Mouse (Mus musculus): ENCODE data around the gene Ubald2. TPM values are rescaled to one million over a fixed set of nuclear protein-coding genes. Genes with fewer than 3 reads are reported as not detected.
"Not testable (repeated sequence)": the region's sequence is repeated elsewhere in the genome, so short reads cannot be mapped to it uniquely, and the experiment has no call there.

The Ubald2 gene
- polyA plus RNA-seq, 1 experiment from 2014 or later, result 50.3 TPM

DNA sequence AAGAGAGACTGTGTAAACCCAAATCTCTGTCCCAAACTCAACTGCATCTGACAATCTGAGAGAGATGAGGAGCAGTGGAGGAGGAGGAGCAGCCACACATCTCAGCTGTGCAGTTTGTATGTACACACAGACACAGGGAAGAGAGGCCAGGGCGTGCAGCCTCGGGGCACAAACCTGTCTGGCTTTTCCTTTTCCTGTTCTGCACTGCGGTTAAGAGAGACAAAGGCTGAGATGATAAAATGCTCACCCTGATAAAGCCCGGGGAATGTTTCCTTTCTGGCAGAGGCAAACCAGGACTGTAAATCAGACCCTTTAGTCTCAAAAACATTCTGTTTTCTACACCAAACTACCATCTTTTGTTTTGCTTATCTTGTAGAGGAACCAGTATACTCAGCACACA, 33.3 kb upstream of the Ubald2 start:
- H3K9me3 ChIP-seq, result no peaks in the 10 kb centered on the region
- 0 out of 2 replicates have a peak overlapping the region, but pooled peaks have one; percentile 3 for H3K9ac ChIP-seq (replicated peaks)
- no peak overlapping the region for H3K4me2 ChIP-seq (replicated peaks)
- H3K27me3 ChIP-seq, result no peaks in the 10 kb centered on the region
- ATAC-seq, result no peak
- peaks cover 25% of the 10 kb centered on the region for H3K36me3 ChIP-seq
- no peak overlapping the region for H3K4me3 ChIP-seq (replicated peaks)
- H3K4me1 ChIP-seq (replicated peaks), result 0 out of 2 replicates have a peak, but pooled peaks cover 3% of the 10 kb centered on the region
- WGBS, result 74% methylated on average over 4 of the region's 4 CpGs
- no peak overlapping the region for H3K27ac ChIP-seq

DNA sequence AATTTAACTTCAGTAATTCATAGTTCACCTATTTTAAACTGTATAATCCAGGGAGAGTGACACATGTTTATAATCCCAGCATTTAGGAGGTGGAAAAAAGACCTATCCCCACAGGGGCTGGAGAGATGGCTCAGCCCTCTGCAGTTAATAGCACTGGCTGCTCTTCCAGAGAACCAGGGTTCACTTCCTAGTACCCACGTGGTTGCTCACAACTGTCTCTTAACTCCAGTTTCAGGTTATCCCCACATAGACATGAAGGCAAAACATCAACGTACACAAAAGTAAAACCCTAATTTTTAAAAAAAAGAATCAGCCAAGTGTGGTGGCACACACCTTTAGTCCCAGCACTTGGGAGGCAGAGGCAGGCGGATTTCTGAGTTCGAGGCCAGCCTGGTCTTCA, 28.3 kb upstream of the Ubald2 start:
- Histone ChIP-seq H3K27ac (no peak overlapping the region), H3K36me3 (peaks cover 24% of the 10 kb centered on the region), H3K9me3 (no peaks in the 10 kb centered on the region), H3K4me1 (replicated peaks) (peaks cover 2% of the 10 kb centered on the region), H3K4me3 (replicated peaks) (no peak overlapping the region), H3K9ac (replicated peaks) (no peak overlapping the region), H3K4me2 (replicated peaks) (no peak overlapping the region), H3K27me3 (no peaks in the 10 kb centered on the region)
- 94% methylated on average over 4 of the region's 4 CpGs for whole genome bisulfite sequencing
- ATAC-seq, result no peak

DNA sequence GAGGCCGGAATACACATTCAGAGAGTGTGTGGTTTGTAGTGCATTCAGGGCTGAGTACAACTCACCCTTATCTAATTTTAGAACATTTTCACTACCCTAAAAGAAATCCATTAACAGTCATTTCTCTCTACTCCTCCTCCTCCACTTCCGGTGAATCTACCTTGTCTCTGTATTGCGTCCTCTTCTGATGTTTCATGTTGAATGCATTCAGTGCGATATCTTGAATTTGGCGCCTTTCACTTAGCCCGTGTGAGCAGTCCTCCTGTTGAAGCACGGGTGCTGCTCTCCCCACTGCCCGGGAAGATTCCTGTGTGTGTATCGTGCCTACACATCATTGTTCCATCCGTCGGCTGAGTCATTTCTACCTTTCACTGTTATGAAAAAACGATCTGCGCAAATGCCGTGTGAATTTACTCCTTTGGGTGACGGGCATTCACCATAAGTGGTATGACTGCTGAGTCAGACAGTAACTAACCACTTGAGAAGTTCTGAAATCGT, 27.6 kb upstream of the Ubald2 start:
- Histone ChIP-seq H3K36me3 (peaks cover 24% of the 10 kb centered on the region), H3K4me2 (replicated peaks) (no peak overlapping the region), H3K27ac (no peak overlapping the region), H3K9ac (replicated peaks) (no peak overlapping the region), H3K4me1 (replicated peaks) (peaks cover 9% of the 10 kb centered on the region), H3K9me3 (no peaks in the 10 kb centered on the region), H3K4me3 (replicated peaks) (no peak overlapping the region), H3K27me3 (no peaks in the 10 kb centered on the region)
- no peak for ATAC-seq
- WGBS, result 94% methylated on average over 16 of the region's 16 CpGs

DNA sequence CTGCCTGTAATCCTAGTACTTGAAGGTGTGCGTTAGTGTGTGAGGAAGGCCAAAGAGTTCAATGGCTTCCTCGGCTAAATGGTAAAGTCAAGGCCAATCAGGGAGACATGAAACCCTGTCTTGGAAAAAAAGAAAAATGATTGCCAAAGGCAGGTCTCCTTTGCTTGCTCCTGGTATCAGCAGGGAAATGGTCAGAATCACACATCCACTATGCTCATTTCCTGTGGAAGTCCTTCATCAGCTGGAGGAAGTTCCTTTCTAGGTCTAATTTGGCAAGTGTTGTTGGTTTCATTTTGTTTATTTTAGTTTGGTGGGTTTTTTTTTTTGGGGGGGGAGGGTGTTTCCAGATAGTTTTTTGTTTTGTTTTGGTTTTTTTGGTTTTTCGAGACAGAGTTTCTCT, 24.9 kb upstream of the Ubald2 start:
- no peak overlapping the region for H3K27ac ChIP-seq
- H3K9me3 ChIP-seq, result no peaks in the 10 kb centered on the region
- peaks cover 23% of the 10 kb centered on the region for H3K4me1 ChIP-seq (replicated peaks)
- H3K4me2 ChIP-seq (replicated peaks), result no peak overlapping the region
- no peaks in the 10 kb centered on the region for H3K27me3 ChIP-seq
- no peak overlapping the region for H3K4me3 ChIP-seq (replicated peaks)
- 88% methylated on average over 3 of the region's 3 CpGs for WGBS
- peaks cover 12% of the 10 kb centered on the region for H3K36me3 ChIP-seq
- ATAC-seq, result no peak
- no peak overlapping the region for H3K9ac ChIP-seq (replicated peaks)

DNA sequence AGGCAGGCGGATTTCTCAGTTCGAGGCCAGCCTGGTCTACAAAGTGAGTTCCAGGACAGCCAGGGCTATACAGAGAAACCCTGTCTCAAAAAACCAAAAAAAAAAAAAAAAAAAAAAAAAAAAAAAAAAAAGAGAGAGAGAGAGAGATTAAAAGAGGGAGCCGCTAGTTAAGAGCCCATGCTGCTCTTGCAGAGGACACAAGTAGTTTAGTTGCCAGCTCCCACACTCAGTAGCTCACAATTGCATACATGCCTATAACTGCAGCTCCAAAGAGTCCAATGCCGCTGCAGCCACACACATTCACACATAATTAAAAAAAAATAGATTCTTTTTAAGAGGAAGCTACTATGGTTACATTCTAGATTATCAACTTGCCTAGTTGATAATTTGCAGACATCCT, 23.5 kb upstream of the Ubald2 start:
- not testable (repeated sequence) for H3K27ac ChIP-seq, H3K9me3 ChIP-seq, ATAC-seq, H3K36me3 ChIP-seq, H3K27me3 ChIP-seq
- Histone ChIP-seq H3K4me1 (replicated peaks) (peaks cover 23% of the 10 kb centered on the region), H3K4me2 (replicated peaks) (peak overlapping the region; percentile 95; the same call in 1 of the 2 replicates), H3K4me3 (replicated peaks) (0 out of 2 replicates have a peak overlapping the region, but pooled peaks have one; percentile 69), H3K9ac (replicated peaks) (0 out of 2 replicates have a peak overlapping the region, but pooled peaks have one; percentile 97)
- WGBS, result 89% methylated on average over 4 of the region's 4 CpGs

DNA sequence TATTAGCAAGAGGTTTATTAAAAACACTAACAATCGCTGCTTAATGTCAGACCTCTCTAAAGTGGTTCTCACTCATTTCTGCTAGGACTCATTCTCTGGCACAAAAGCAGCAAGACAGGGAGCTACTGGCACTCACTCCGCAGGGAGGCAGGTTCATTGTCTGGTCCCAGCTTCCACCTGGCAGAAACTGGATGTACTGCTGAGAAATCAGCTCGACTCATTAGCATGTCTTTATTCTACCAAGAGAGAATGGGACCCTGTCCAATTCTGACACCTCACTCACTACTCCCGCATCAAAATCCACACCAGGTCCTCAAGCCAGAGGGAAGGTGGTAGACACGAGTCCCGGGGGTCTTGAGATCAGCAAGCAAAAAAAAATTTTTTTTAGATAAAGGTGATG, 22.3 kb upstream of the Ubald2 start:
- ATAC-seq, result no peak
- peak overlapping the region; percentile 69 for H3K4me3 ChIP-seq (replicated peaks)
- no peaks in the 10 kb centered on the region; the same call in 1 of the 2 replicates for H3K36me3 ChIP-seq
- H3K9me3 ChIP-seq, result no peaks in the 10 kb centered on the region
- peak overlapping the region; percentile 95 for H3K4me2 ChIP-seq (replicated peaks)
- peaks cover 23% of the 10 kb centered on the region for H3K4me1 ChIP-seq (replicated peaks)
- H3K27ac ChIP-seq, result peak overlapping the region; percentile 94
- H3K9ac ChIP-seq (replicated peaks), result peak overlapping the region; percentile 97
- no peaks in the 10 kb centered on the region for H3K27me3 ChIP-seq
- 9% methylated on average over 6 of the region's 6 CpGs for whole genome bisulfite sequencing

DNA sequence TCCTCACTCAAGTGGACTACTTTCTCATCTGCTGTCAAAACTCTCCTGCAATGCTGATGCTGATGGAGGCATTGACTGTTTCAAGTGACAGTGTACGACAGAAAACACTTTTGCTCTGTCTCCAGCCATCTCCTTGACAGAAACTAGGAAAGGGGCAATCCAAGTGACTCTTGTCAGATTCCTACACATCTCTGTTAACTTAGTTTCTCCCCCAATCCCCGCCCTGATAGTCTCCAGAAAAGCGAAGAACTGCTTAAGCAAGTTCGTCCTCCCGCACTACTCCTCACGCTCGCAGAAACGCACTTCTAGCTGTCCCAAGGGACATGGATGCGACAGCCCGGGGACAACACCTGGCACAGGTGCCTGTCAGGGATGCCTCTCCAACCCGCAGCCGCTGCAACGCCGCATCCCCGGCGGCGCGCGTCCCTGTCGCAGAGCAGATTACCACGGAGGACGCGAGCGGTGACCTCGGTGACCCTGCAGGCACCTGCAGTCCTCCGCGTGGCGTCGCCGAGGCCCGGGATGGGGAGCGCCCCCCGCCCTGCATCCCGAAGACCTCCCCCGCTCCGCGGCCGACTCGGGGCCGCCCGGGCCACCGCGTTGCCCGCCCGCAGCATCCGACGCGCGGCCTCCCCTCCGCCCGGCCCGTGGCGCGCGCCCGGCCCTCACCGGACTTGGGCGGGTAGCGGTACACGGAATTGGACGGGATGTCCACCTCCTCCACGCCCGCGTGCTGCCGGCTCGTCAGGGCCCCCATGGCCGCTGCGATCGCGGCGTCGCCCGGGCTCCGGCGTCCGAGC, 21.7 kb upstream of the Ubald2 start:
- Histone ChIP-seq H3K9ac (replicated peaks) (peak overlapping the region; percentile 97), H3K27ac (peak overlapping the region; percentile 94), H3K4me2 (replicated peaks) (peak overlapping the region; percentile 95), H3K27me3 (no peaks in the 10 kb centered on the region), H3K4me1 (replicated peaks) (peaks cover 23% of the 10 kb centered on the region), H3K4me3 (replicated peaks) (peak overlapping the region; percentile 69), H3K36me3 (no peaks in the 10 kb centered on the region), H3K9me3 (no peaks in the 10 kb centered on the region)
- WGBS, result under 1% methylated on average over 60 of the region's 76 CpGs
- ATAC-seq, result peak; percentile 58

DNA sequence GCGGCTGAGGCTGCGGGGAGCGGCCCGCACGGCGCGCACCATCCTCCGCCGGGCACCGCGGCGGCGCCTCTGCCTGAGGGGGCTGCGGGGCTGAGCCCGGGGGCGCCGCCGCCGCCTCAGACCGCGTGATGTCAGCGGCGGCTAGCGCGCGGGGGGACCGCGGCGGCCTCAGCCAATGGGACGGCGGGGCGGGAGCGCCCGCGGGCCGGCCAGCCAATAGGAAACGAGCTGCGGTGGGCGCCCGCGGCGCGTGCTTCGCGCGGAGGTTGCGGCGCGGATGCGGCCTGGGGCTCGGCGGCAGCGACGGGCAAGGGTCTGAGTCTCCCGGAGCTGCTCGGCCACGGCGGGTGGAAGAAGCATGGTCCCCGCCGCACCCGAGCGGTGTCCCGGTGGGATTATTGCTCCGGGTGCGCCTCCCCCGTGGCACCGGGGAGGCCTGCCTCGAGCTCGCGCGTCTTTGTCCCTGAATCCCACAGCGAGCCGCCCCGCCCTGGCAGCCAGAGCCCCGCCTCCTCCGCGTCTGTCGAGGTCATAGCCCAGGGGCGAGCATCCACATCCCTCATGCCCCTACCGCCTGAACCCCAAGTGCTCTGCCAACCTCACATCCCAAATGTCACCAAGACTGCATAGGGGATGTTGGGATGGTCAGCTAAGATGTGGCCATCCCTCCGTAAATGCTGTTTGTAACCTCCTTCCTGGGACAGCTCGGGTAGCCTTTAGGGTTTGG, 20.8 kb upstream of the Ubald2 start, which contains the start of gene Rnf157:
Gene Rnf157 (minus strand): TSS at position 129 of the 727 bp plus-strand sequence.
- Histone ChIP-seq H3K36me3 (no peaks in the 10 kb centered on the region), H3K9ac (replicated peaks) (peak within 1 kb of the TSS; percentile 97), H3K4me2 (replicated peaks) (peak within 1 kb of the TSS; percentile 95), H3K9me3 (no peaks in the 10 kb centered on the region), H3K27ac (peak within 1 kb of the TSS; percentile 94), H3K27me3 (no peaks in the 10 kb centered on the region), H3K4me1 (replicated peaks) (peaks cover 23% of the 10 kb centered on the region), H3K4me3 (replicated peaks) (peak within 1 kb of the TSS; percentile 69)
- 1% methylated on average over 69 of the region's 82 CpGs for WGBS
- peak; percentile 96 for ATAC-seq

DNA sequence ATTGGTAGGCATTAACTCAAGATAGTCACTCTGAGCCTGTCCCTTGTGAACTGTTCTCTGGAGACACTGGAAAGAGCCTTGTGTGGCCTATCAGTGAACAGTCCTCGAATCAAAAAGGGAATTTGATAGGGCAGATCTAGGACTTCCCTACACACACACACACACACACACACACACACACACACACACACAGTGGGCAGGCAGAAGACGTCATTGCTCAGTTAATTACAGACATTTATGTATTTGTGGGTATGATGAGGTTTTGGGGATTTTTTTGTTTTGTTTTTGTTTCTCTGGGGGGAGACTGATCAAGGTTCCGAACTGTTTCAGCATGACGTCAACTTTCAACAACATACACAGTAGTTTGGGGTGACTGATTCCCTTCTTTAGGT, 20.3 kb upstream of the Ubald2 start:
- no peaks in the 10 kb centered on the region for H3K36me3 ChIP-seq
- H3K4me2 ChIP-seq (replicated peaks), result peak overlapping the region; percentile 95
- peak overlapping the region; percentile 94 for H3K27ac ChIP-seq
- peak overlapping the region; percentile 69 for H3K4me3 ChIP-seq (replicated peaks)
- H3K9ac ChIP-seq (replicated peaks), result peak overlapping the region; percentile 97; the same call in 1 of the 2 replicates
- H3K9me3 ChIP-seq, result no peaks in the 10 kb centered on the region
- H3K27me3 ChIP-seq, result no peaks in the 10 kb centered on the region
- 87% methylated on average over 4 of the region's 4 CpGs for WGBS
- H3K4me1 ChIP-seq (replicated peaks), result peaks cover 25% of the 10 kb centered on the region
- no peak; the same call in 1 of the 2 replicates for ATAC-seq

DNA sequence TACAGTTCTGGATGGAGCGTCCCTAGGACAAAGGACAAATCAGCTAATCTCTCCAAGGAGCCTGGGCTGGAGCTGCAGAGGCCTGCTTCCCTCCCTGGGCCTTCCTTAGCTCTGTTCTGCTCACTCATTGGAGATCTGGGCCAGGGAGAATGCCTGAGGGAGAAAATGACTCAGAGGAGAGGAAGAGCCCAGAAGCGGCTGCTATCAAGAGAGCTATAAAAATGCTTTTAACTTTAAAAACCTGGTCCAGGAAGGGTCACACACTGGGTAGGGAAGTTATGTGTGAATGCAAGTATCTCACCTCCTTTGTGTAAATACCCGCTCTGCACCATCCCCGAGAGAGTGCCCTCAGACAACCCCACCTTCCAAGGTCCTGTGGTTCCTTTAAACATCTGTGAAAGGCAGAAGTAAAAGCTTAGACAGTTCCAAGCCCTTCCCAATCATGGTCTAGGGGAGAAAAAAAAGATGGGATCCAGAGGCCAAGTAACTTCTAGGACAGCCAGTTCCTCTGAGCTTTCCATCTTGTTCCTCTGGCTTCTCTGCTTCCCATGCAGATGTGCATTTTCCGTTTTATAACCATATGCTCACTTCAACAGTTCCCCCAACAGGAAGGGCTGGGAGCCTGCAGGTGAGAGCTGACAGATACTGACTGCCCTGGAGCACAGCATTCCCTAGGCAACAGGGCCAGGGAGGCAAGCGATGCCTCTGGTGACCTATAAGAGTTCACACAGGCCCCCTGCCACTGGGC, 17.5 kb upstream of the Ubald2 start:
- Histone ChIP-seq H3K27ac (no peak overlapping the region), H3K4me3 (replicated peaks) (no peak overlapping the region), H3K36me3 (no peaks in the 10 kb centered on the region), H3K4me2 (replicated peaks) (no peak overlapping the region), H3K9ac (replicated peaks) (no peak overlapping the region), H3K9me3 (no peaks in the 10 kb centered on the region), H3K4me1 (replicated peaks) (peaks cover 15% of the 10 kb centered on the region), H3K27me3 (no peaks in the 10 kb centered on the region)
- no peak for ATAC-seq
- WGBS, result 76% methylated on average over 6 of the region's 6 CpGs

DNA sequence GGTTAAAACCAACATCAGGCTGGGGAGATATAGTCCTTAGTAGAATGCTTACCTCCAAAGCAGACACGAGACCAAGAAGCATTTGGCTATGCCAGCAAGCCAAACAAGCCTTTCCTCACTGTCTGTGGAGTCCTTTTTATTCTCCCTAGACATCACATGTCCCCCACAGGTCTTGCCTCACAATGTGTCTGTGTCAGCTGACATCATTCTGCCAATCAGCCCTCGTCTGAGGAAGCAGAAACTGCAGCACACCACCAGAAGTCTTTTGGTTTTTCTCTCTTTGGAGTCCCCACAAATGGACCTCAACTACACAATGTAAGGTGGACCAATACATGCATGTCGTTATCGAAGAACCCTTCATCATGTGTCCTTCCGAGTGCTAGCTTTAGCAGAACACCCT, 16.8 kb upstream of the Ubald2 start:
- no peak overlapping the region for H3K4me2 ChIP-seq (replicated peaks)
- H3K27me3 ChIP-seq, result no peaks in the 10 kb centered on the region
- ATAC-seq, result no peak
- H3K9ac ChIP-seq (replicated peaks), result no peak overlapping the region
- H3K9me3 ChIP-seq, result no peaks in the 10 kb centered on the region
- peaks cover 8% of the 10 kb centered on the region for H3K4me1 ChIP-seq (replicated peaks)
- H3K36me3 ChIP-seq, result no peaks in the 10 kb centered on the region
- no peak overlapping the region for H3K4me3 ChIP-seq (replicated peaks)
- 91% methylated on average over 5 of the region's 5 CpGs for whole genome bisulfite sequencing
- H3K27ac ChIP-seq, result no peak overlapping the region
